Mouse (Mus musculus): Measurements from ENCODE around the gene Spint1. TPM values are rescaled to one million over a fixed set of nuclear protein-coding genes. Genes with fewer than 3 reads are reported as not detected.

Spint1 gene
- polyA plus RNA-seq, 1 experiment from 2014 or later, result 96.1 TPM

DNA sequence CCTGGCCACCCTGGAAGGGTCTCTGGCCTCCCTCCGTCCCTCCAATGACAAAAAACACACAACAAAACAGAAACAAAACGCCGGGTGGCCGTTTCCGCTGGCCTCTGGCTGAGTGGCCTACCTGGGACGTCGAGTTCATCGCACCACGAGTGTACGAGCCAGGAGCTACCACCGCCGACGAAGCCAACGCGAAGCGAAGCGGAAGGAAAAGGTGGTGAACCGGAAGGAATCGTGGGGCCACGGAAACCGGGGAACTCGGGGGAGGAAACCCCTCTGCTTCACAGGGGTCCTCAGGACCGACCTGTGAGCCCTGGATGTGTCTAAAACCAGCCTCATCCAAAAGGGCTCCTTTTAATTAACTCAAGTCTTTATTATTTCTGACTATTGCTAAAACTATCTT, 40.6 kb downstream of the Spint1 start:
- H3K36me3 ChIP-seq, result no peaks in the 10 kb centered on the region
- ATAC-seq, result no peak
- no peaks in the 10 kb centered on the region for H3K4me1 ChIP-seq (replicated peaks)
- WGBS, result 88% methylated on average over 23 of the region's 23 CpGs
- no peaks in the 10 kb centered on the region for H3K9me3 ChIP-seq
- no peak overlapping the region for H3K4me3 ChIP-seq (replicated peaks)
- no peak overlapping the region for H3K4me2 ChIP-seq (replicated peaks)
- no peak overlapping the region for H3K27ac ChIP-seq
- no peak overlapping the region for H3K9ac ChIP-seq
- no peaks in the 10 kb centered on the region for H3K27me3 ChIP-seq (replicated peaks)

DNA sequence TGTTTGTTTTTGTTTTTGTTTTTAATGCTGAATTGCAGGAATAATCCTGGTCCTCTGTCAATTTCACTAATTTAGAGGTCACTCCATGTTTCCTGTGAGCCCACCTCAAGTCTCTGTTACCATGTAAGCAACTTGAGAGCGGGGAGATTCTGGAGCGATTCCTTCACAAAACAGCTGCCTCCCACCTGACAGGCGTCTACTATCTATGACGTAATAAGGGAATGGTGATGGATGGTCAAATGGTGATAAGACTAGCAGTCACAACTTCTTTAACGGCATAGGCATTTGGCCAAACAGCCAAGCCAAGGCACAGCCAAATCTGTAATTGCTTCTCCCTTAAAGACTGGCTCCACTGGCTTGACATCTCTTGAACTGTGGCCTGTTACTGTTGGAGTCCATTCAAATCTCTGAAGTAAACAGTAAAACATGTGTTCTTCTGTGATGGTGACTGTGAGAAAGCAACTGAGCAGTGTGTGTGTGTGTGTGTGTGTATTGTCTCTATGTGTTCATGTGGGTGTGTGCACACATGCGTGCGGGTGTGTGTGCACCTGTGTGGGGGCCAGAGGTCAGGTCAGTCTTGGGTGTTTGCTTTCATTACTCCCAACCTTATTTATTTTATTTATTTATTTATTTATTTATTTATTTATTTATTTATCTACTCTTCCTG, 44.9 kb downstream of the Spint1 start:
- H3K9me3 ChIP-seq, result no peaks in the 10 kb centered on the region
- no peak overlapping the region for H3K9ac ChIP-seq
- no peaks in the 10 kb centered on the region for H3K36me3 ChIP-seq
- WGBS, result 69% methylated on average over 7 of the region's 7 CpGs
- H3K4me1 ChIP-seq (replicated peaks), result no peaks in the 10 kb centered on the region
- ATAC-seq, result no peak
- no peak overlapping the region for H3K4me2 ChIP-seq (replicated peaks)
- no peak overlapping the region for H3K4me3 ChIP-seq (replicated peaks)
- H3K27ac ChIP-seq, result no peak overlapping the region
- no peaks in the 10 kb centered on the region for H3K27me3 ChIP-seq (replicated peaks)

DNA sequence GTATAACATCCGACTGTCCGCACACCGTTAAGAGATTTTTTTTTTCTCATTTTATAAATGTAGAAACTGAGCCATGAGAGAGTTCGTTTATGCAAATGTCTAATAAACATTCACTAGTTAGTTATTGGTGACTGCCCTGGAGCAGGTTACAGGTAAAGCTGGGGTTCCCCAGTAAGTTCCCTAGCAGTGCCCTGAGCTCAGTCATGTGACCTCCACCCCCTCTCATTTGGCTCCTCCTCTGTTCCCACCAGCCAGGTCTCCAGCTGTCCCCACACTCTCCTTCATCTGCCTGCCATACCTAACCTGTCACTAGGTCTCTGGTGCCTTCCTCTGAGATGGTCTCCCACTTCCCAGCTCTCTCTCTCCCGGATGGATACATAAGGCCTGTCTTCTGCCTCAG, 50.2 kb downstream of the Spint1 start:
- Histone ChIP-seq H3K4me2 (replicated peaks) (no peak overlapping the region), H3K27me3 (replicated peaks) (no peaks in the 10 kb centered on the region), H3K9ac (no peak overlapping the region), H3K36me3 (peaks cover 11% of the 10 kb centered on the region), H3K4me3 (replicated peaks) (no peak overlapping the region), H3K27ac (no peak overlapping the region), H3K4me1 (replicated peaks) (peaks cover 14% of the 10 kb centered on the region), H3K9me3 (no peaks in the 10 kb centered on the region)
- no peak for ATAC-seq
- 89% methylated on average over 5 of the region's 5 CpGs for WGBS

DNA sequence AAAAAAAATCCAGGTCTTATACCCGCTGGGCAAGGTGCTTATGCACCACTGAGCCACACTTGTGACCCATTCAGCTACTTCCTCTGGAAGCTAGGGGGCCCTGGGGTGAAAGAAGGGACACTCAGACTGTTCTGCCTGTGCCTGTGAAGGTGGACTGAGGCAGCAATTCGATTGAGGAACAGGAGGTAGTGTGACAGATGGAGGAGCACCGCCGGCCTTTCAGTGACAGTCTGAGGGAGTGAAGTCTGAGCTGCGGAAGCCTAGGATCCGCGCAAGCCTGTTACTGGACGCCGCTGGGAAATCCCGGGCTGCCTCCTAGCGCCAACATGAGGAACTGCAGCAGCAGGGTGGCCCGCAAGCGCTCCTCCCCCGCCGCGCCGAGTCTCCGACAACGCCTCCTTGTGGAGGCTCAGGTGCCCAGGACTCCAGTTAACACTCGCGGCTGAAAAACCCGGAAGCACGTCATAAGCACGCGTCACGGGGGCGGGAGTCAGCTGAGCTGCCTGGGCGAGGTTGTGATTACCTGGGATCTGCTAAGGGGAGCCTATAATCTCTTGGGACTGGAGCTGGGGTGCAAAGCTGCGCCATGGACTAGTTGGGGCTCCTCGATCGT, 51.2 kb downstream of the Spint1 start, which contains the start of gene Vps18:
Gene Vps18, plus strand, starts transcription at position 471 of the 613 bp plus-strand sequence.
- peak within 1 kb of the TSS; percentile 66 for H3K9ac ChIP-seq
- peaks cover 18% of the 10 kb centered on the region for H3K36me3 ChIP-seq
- H3K4me3 ChIP-seq (replicated peaks), result peak within 1 kb of the TSS; percentile 55
- peak; percentile 96 for ATAC-seq
- peak within 1 kb of the TSS; percentile 25; the same call in 1 of the 2 replicates for H3K27ac ChIP-seq
- H3K9me3 ChIP-seq, result no peaks in the 10 kb centered on the region
- 2% methylated on average over 31 of the region's 31 CpGs for WGBS
- peaks cover 14% of the 10 kb centered on the region for H3K4me1 ChIP-seq (replicated peaks)
- no peaks in the 10 kb centered on the region for H3K27me3 ChIP-seq (replicated peaks)
- H3K4me2 ChIP-seq (replicated peaks), result peak within 1 kb of the TSS; percentile 74

DNA sequence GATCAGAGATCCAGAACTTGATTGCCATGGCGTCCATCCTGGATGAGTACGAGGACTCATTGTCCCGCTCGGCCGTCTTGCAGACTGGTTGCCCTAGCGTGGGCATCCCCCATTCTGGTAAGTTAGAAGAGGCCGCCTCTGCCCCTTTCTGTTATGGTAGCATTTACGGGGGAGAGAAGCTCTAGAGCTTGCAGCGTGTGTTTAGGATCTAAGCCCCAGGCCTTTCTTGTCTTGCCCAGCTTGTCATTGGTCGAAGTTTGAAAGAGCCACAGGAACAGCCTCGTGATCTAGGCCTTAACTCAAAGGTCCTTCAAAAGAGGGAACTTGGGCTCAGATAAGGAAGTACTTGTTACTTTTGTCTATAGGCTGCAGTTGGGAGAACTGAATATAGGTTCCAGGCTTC, 51.9 kb downstream of the Spint1 start:
- H3K9ac ChIP-seq, result peak overlapping the region; percentile 66
- 1% methylated on average over 11 of the region's 11 CpGs for WGBS
- H3K4me1 ChIP-seq (replicated peaks), result peaks cover 14% of the 10 kb centered on the region
- peak overlapping the region; percentile 74 for H3K4me2 ChIP-seq (replicated peaks)
- peaks cover 24% of the 10 kb centered on the region for H3K36me3 ChIP-seq
- ATAC-seq, result peak; percentile 36
- peak overlapping the region; percentile 55 for H3K4me3 ChIP-seq (replicated peaks)
- H3K27me3 ChIP-seq (replicated peaks), result no peaks in the 10 kb centered on the region
- H3K9me3 ChIP-seq, result no peaks in the 10 kb centered on the region
- peak overlapping the region; percentile 25; the same call in 1 of the 2 replicates for H3K27ac ChIP-seq

DNA sequence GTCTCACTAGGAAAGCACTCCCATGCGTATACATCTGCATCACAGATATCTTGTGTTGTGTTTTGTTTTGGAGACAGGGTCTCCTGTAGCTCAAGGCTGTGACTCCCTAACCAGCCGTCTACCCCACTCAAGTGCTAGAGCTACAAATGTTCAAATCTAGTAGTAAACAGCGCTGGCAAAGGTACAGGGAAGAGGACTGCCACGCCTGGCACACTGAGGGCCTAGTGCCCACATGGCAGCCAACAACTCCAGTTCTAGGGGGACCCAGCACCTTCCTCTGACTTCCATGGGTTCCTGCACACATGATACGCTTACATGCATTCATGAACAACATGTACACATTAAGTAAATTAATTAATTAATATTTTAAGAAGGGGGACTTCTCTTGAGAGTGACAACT, 55.1 kb downstream of the Spint1 start:
- H3K9ac ChIP-seq, result no peak overlapping the region
- no peaks in the 10 kb centered on the region for H3K9me3 ChIP-seq
- WGBS, result 92% methylated on average over 5 of the region's 5 CpGs
- peaks cover 17% of the 10 kb centered on the region for H3K4me1 ChIP-seq (replicated peaks)
- no peak for ATAC-seq
- H3K27ac ChIP-seq, result no peak overlapping the region
- no peak overlapping the region for H3K4me3 ChIP-seq (replicated peaks)
- no peaks in the 10 kb centered on the region for H3K27me3 ChIP-seq (replicated peaks)
- H3K4me2 ChIP-seq (replicated peaks), result no peak overlapping the region
- H3K36me3 ChIP-seq, result peaks cover 36% of the 10 kb centered on the region

DNA sequence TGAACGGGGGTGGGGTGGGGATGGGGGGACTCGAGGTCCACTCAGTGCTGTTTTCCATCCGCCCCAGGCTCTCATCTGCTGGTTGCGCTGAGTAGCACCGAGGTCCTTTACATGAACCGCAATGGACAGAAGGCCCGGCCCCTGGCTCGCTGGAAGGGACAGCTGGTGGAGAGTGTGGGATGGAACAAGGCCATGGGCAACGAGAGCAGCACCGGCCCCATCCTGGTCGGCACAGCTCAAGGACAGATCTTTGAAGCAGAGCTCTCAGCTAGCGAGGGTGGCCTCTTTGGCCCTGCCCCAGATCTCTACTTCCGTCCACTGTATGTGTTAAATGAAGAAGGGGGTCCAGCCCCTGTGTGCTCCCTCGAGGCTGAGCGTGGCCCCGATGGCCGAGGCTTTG, 55.7 kb downstream of the Spint1 start:
- peaks cover 16% of the 10 kb centered on the region for H3K4me1 ChIP-seq (replicated peaks)
- 92% methylated on average over 17 of the region's 17 CpGs for WGBS
- no peak overlapping the region for H3K4me2 ChIP-seq (replicated peaks)
- no peaks in the 10 kb centered on the region for H3K27me3 ChIP-seq (replicated peaks)
- H3K27ac ChIP-seq, result no peak overlapping the region
- peaks cover 40% of the 10 kb centered on the region for H3K36me3 ChIP-seq
- H3K4me3 ChIP-seq (replicated peaks), result no peak overlapping the region
- H3K9ac ChIP-seq, result no peak overlapping the region
- H3K9me3 ChIP-seq, result no peaks in the 10 kb centered on the region
- ATAC-seq, result no peak

DNA sequence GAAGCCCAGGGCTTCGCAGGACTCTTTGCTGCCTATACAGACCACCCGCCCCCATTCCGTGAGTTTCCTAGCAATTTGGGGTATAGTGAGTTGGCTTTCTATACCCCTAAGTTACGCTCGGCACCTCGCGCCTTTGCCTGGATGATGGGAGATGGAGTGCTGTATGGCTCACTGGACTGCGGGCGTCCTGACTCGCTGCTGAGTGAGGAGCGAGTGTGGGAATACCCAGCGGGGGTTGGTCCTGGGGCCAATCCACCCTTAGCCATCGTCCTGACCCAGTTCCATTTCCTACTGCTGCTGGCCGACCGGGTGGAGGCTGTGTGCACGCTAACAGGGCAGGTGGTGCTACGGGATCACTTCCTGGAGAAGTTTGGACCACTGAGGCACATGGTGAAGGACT, 56.1 kb downstream of the Spint1 start:
- H3K9me3 ChIP-seq, result no peaks in the 10 kb centered on the region
- 92% methylated on average over 17 of the region's 17 CpGs for WGBS
- H3K4me1 ChIP-seq (replicated peaks), result peaks cover 12% of the 10 kb centered on the region
- no peak overlapping the region for H3K27ac ChIP-seq
- no peak overlapping the region for H3K4me3 ChIP-seq (replicated peaks)
- no peak overlapping the region for H3K4me2 ChIP-seq (replicated peaks)
- H3K9ac ChIP-seq, result no peak overlapping the region
- no peak for ATAC-seq
- peaks cover 41% of the 10 kb centered on the region for H3K36me3 ChIP-seq
- no peaks in the 10 kb centered on the region for H3K27me3 ChIP-seq (replicated peaks)

DNA sequence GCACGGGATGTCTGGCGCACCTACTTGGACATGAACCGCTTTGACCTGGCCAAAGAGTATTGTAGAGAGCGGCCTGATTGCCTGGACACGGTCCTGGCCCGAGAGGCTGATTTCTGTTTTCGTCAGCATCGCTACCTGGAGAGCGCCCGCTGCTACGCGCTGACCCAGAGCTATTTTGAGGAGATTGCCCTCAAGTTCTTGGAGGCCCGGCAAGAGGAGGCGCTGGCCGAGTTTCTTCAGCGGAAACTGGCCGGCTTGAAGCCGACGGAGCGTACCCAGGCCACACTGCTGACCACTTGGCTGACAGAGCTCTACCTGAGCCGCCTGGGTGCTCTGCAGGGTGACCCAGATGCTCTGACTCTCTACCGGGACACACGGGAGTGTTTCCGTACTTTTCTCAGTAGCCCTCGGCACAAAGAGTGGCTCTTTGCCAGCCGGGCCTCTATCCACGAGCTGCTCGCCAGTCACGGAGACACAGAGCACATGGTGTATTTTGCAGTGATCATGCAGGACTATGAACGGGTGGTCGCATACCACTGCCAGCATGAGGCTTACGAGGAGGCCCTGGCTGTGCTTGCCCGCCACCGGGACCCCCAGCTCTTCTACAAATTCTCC, 56.7 kb downstream of the Spint1 start:
- Histone ChIP-seq H3K27me3 (replicated peaks) (no peaks in the 10 kb centered on the region), H3K36me3 (peaks cover 41% of the 10 kb centered on the region), H3K9ac (no peak overlapping the region)

DNA sequence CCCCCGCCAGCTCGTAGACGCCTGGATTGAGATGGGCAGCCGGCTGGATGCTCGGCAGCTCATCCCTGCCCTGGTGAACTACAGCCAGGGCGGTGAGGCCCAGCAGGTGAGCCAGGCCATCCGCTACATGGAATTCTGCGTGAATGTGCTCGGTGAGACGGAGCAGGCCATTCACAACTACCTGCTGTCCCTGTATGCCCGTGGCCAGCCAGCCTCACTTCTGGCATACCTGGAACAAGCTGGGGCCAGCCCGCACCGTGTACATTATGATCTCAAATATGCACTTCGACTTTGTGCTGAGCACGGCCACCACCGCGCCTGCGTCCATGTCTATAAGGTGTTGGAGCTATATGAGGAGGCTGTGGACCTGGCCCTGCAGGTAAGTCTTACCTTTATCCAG, 57.2 kb downstream of the Spint1 start:
- 91% methylated on average over 18 of the region's 18 CpGs for WGBS
- peaks cover 15% of the 10 kb centered on the region for H3K4me1 ChIP-seq (replicated peaks)
- H3K27ac ChIP-seq, result no peak overlapping the region
- no peaks in the 10 kb centered on the region for H3K27me3 ChIP-seq (replicated peaks)
- H3K9ac ChIP-seq, result no peak overlapping the region
- no peaks in the 10 kb centered on the region for H3K9me3 ChIP-seq
- no peak for ATAC-seq
- peaks cover 41% of the 10 kb centered on the region for H3K36me3 ChIP-seq
- H3K4me3 ChIP-seq (replicated peaks), result no peak overlapping the region
- no peak overlapping the region for H3K4me2 ChIP-seq (replicated peaks)

More for the DNA sequence above, 56.7 kb downstream of the Spint1 start:
- Histone ChIP-seq H3K9me3 (no peaks in the 10 kb centered on the region), H3K27ac (no peak overlapping the region), H3K4me2 (replicated peaks) (no peak overlapping the region), H3K4me1 (replicated peaks) (peaks cover 14% of the 10 kb centered on the region), H3K4me3 (replicated peaks) (no peak overlapping the region)
- no peak for ATAC-seq
- 93% methylated on average over 34 of the region's 34 CpGs for WGBS

DNA sequence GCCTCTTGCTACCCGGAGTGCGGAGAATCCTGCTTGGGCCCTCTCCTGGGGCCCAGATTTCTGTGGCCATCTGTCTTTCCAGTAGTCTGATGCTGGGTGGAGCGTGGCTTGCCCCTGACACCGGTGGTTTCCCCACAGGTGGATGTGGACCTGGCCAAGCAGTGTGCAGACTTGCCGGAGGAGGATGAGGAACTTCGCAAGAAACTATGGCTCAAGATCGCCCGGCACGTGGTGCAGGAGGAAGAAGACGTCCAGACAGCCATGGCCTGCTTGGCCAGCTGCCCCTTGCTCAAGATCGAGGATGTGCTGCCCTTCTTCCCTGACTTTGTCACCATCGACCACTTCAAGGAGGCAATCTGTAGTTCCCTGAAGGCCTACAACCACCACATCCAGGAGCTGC, 59.6 kb downstream of the Spint1 start:
- H3K36me3 ChIP-seq, result peaks cover 31% of the 10 kb centered on the region

DNA sequence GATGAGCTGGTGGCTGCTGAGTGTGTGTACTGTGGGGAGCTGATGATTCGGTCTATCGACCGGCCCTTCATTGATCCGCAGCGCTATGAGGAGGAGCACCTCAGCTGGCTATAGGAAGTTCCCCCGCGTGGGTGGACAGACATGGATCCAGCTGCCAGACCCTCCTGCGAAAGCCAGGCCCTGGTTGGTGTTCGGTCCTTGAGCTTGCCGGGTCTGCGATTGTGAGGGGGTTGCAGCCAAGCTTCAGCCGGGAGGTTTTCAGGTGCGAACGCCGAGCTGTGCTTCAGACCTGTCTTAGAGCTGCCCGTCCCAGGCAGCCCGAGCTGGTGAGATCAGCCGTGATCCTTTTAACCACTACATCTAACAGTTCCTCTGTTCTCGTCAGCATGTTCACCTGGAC, 60.3 kb downstream of the Spint1 start:
- 93% methylated on average over 19 of the region's 19 CpGs for WGBS
- Histone ChIP-seq H3K27me3 (replicated peaks) (no peaks in the 10 kb centered on the region), H3K36me3 (peaks cover 30% of the 10 kb centered on the region), H3K27ac (no peak overlapping the region), H3K4me3 (replicated peaks) (no peak overlapping the region), H3K9me3 (no peaks in the 10 kb centered on the region), H3K4me1 (replicated peaks) (peaks cover 26% of the 10 kb centered on the region), H3K9ac (no peak overlapping the region), H3K4me2 (replicated peaks) (no peak overlapping the region)
- ATAC-seq, result no peak

More for the DNA sequence above, 59.6 kb downstream of the Spint1 start:
- Histone ChIP-seq H3K4me1 (replicated peaks) (peaks cover 26% of the 10 kb centered on the region), H3K9me3 (no peaks in the 10 kb centered on the region), H3K4me3 (replicated peaks) (no peak overlapping the region), H3K4me2 (replicated peaks) (no peak overlapping the region), H3K27me3 (replicated peaks) (no peaks in the 10 kb centered on the region), H3K9ac (no peak overlapping the region), H3K27ac (no peak overlapping the region)
- 94% methylated on average over 12 of the region's 12 CpGs for WGBS
- no peak for ATAC-seq

All from intestine, embryonic 15.5 days (tissue).